Mouse (Mus musculus) intestine, embryonic 16.5 days (tissue): ENCODE data around the gene Magi2. TPM values are rescaled to one million over a fixed set of nuclear protein-coding genes. Genes with fewer than 3 reads are reported as not detected.

Experiments used
- ATAC-seq: fragments of 200-750 bp; cut with Nextera tagmentation; 2 replicates; pipeline ENCODE4 v1.8.0; 2017; ENCODE audit warnings: moderate TSS enrichment, moderate library complexity
- H3K27ac ChIP-seq: fragments of 300-500 bp; sonication (generic); 2 replicates; pipeline ENCODE4 v1.5.1; 2014; ENCODE audit warnings: mild to moderate bottlenecking, low read length
- H3K27me3 ChIP-seq: fragments of 300-500 bp; sonication (generic); replicated peaks from 2 replicates; pipeline ENCODE4 v1.6.1; 2014; ENCODE audit warnings: low read length, control low read depth, mixed read lengths; ENCODE audit not compliant: control insufficient read depth, insufficient read depth
- H3K36me3 ChIP-seq: fragments of 300-500 bp; sonication (generic); 2 replicates; pipeline ENCODE4 v1.6.1; 2014; ENCODE audit warnings: low read length, control low read depth; ENCODE audit not compliant: control insufficient read depth, insufficient read depth
- H3K4me1 ChIP-seq: fragments of 300-500 bp; sonication (generic); 2 replicates; pipeline ENCODE4 v1.6.1; 2014; ENCODE audit warnings: low read length, control low read depth, mixed read lengths; ENCODE audit not compliant: control insufficient read depth, insufficient read depth
- H3K4me2 ChIP-seq: fragments of 300-500 bp; sonication (generic); 2 replicates; pipeline ENCODE4 v1.6.1; 2014; ENCODE audit warnings: low read depth, low read length, control low read depth
- H3K4me3 ChIP-seq: fragments of 300-500 bp; sonication (generic); 2 replicates; pipeline ENCODE4 v1.5.1; 2014; ENCODE audit warnings: mild to moderate bottlenecking, low read length
- H3K9ac ChIP-seq: fragments of 300-500 bp; sonication (generic); 2 replicates; pipeline ENCODE4 v1.6.1; 2014; ENCODE audit warnings: low read depth, low read length
- H3K9me3 ChIP-seq: fragments of 300-500 bp; sonication (generic); 2 replicates; pipeline ENCODE4 v1.6.1; 2016; ENCODE audit warnings: low read length, control low read depth; ENCODE audit not compliant: control insufficient read depth
- WGBS: fragments of 180-500 bp; shearing (Covaris S2); extraction: QIAGEN DNeasy Blood & Tissue Kit; methylation state at CpG from one replicate; pipeline ENCODE4 v1.1.7; 2014; 5-methylcytosine and 5-hydroxymethylcytosine counted together
- polyA plus RNA-seq: library from polyadenylated mRNA; unstranded; fragments of >200 nt; fragmentation: Nextera tagmentation; extraction: Ambion mirVana; gene quantifications from 2 replicates; pipeline ENCODE4 v1.2.1, GENCODE M21; 2015

Magi2 gene
- polyA plus RNA-seq, 1 experiment from 2014 or later = 3.0 TPM

DNA sequence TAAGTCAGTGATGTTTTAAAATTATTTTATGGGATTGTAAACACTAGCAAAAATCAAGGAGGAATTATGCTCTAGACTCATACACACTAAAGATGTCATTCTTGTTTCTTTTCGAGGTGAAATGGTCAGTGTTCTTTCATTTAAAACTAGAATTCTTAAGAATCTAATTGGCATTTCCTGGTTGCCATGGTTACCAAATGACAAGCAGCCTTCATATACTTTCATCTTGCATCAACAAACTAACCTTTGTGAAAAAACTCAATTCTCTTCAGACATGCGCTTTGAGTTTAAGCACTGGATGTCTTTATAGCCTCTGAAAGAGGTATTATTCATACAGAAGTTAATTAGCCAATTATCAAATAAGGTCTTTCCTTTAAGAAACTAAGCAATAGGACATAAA lies 830.0 kb downstream of the Magi2 start:
- Histone ChIP-seq H3K36me3 (no peaks in the 10 kb centered on the region), H3K9me3 (no peaks in the 10 kb centered on the region), H3K4me2 (no peak overlapping the region), H3K27me3 (no peaks in the 10 kb centered on the region), H3K27ac (no peak overlapping the region), H3K4me1 (no peaks in the 10 kb centered on the region), H3K4me3 (no peak overlapping the region), H3K9ac (no peak overlapping the region)
- ATAC-seq = no peak
- 76% methylated on average over 2 of the region's 2 CpGs for WGBS

DNA sequence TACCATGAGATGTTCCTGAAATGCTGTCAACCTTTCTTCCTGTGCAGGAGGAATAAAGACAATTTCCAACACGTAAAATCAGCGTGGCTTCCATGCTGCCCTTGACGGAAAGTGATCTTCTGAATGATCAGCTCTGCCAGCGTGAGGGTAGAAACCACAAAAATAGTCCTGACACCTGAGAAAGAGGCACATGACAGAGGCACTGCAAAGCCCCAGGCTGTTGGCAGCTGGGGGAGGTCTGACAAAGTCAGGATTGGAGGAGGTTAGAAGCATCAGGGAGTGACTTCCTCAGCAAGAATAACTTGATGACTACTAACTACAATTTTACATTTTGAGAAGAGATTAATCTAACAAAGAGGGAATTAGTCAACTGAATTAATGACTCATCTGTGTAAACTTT lies 835.2 kb downstream of the Magi2 start:
- WGBS = 84% methylated on average over 4 of the region's 4 CpGs

DNA sequence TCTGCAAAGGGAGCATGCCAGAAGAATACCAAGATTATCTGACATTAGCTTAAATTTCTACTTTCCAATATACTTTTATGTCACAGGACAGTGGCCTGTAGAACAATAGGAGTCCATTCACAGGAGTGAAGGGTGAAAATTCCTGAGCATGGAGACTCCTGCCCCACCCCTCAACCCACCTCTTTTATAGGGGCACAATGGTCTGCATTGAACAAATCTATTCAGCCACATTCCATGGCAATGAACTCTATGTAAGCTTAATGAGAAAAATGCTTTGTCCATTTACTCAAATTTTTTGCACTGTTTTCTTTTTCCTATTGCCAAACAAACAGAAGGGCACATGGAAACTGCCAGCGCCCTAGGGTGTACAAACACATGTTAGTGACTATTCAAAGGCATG lies 838.2 kb downstream of the Magi2 start:
- H3K9me3 ChIP-seq = no peaks in the 10 kb centered on the region
- WGBS = 85% methylated on average over 1 of the region's 1 CpGs

More for the DNA sequence above, 835.2 kb downstream of the Magi2 start:
- no peak for ATAC-seq
- no peak overlapping the region for H3K4me2 ChIP-seq
- no peaks in the 10 kb centered on the region for H3K4me1 ChIP-seq
- no peak overlapping the region for H3K4me3 ChIP-seq
- no peaks in the 10 kb centered on the region for H3K36me3 ChIP-seq
- H3K9ac ChIP-seq = no peak overlapping the region
- no peaks in the 10 kb centered on the region for H3K27me3 ChIP-seq
- H3K27ac ChIP-seq = no peak overlapping the region
- no peaks in the 10 kb centered on the region for H3K9me3 ChIP-seq

DNA sequence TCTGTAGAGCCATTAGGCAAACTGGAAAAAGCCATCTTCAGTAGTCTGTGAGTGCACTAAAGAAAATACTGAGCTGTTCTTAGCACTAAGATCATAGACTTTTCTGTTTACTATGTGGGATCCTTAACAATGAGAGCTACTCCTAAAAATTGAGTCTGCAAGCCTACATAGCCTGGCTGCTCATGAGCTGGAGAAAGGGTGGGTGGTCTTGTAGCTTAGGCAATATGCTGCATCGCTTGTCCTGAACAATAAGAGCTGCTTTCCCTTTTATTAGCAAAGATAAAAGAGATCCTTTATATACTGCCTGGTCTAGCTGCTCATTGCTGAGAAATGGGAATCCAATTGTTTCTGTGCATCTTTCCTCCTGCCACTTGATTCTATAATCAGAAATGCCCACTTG lies 841.7 kb downstream of the Magi2 start:
- Histone ChIP-seq H3K4me1 (no peaks in the 10 kb centered on the region), H3K9me3 (no peaks in the 10 kb centered on the region), H3K27ac (no peak overlapping the region), H3K27me3 (no peaks in the 10 kb centered on the region), H3K36me3 (no peaks in the 10 kb centered on the region), H3K9ac (no peak overlapping the region), H3K4me3 (no peak overlapping the region), H3K4me2 (no peak overlapping the region)
- WGBS = 82% methylated on average over 1 of the region's 1 CpGs
- no peak for ATAC-seq

More for the DNA sequence above, 838.2 kb downstream of the Magi2 start:
- no peak overlapping the region for H3K4me3 ChIP-seq
- no peak overlapping the region for H3K9ac ChIP-seq
- no peak overlapping the region for H3K27ac ChIP-seq
- no peaks in the 10 kb centered on the region for H3K4me1 ChIP-seq
- ATAC-seq = no peak
- no peaks in the 10 kb centered on the region for H3K27me3 ChIP-seq
- H3K36me3 ChIP-seq = no peaks in the 10 kb centered on the region
- no peak overlapping the region for H3K4me2 ChIP-seq

DNA sequence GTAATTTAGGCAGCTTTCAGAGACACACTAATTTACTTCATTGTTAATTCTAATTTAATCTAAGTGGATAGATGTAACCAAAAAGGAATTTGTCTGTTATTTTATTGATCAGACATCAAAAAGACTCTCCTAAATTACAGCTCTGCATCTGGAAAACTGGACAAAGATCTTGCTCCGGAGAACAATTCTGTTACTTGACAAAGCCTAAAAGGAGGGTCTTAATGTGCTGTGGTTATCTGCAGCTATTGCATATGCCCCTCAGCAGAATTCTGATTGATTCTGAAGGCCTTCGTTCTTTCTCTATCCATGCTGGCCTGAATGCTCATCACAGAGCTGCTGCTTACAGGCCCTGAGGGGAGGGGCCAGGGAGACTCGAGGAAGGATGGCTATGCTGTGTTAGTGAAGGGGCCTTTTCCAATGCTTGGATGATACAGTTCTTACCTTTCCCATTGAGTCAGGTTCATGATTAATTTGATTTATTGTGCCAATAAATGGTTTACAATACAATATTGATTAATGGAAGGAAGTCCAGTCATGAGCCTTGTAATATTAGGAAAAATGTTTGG lies 842.2 kb downstream of the Magi2 start:
- Histone ChIP-seq H3K36me3 (no peaks in the 10 kb centered on the region), H3K27me3 (no peaks in the 10 kb centered on the region), H3K4me1 (no peaks in the 10 kb centered on the region), H3K27ac (no peak overlapping the region), H3K9ac (no peak overlapping the region), H3K4me3 (no peak overlapping the region), H3K4me2 (no peak overlapping the region), H3K9me3 (no peaks in the 10 kb centered on the region)
- ATAC-seq = no peak
- WGBS = 58% methylated on average over 3 of the region's 3 CpGs

DNA sequence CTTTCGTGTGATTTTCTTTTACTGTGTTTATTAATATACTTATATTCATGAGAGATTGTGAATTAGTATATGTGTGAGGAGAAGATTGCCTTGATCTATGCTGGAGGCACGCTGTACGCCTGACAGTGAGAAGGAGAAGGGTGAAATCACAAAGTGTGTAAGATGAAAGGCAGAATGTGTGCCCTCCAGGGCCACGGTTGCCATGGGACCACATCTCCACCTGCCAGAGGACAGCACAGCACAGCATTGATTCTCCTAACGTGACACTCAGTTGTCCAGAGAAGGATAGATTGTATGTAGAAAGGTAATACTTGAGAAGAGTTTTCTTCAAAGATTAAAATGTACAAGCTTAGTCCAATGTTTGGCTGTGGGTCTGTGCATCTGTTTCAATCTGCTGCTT lies 847.3 kb downstream of the Magi2 start:
- no peak for ATAC-seq
- whole genome bisulfite sequencing = 87% methylated on average over 5 of the region's 5 CpGs

DNA sequence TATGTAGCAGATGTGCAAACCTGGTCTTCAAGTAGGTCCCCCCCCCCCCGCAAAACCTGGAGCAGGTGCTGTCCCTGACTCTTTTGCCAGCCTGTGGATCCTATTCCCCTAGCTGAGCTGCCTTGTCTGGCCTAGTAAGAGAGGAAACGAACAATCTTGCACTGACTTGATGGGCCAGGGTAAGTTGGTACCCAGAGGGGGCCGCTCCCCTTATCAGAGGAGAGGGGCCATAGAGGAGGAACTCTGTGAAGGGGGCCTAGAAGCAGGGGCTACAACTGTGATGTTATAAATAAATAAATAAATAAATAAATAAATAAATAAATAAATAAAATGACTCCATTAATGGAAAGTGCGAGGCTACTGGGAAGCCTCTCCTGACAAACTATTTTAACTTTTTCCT lies 848.0 kb downstream of the Magi2 start:
- 89% methylated on average over 4 of the region's 4 CpGs for WGBS
- Histone ChIP-seq H3K9me3 (no peaks in the 10 kb centered on the region), H3K4me2 (no peak overlapping the region), H3K27me3 (no peaks in the 10 kb centered on the region), H3K4me1 (no peaks in the 10 kb centered on the region), H3K4me3 (no peak overlapping the region), H3K27ac (no peak overlapping the region), H3K36me3 (no peaks in the 10 kb centered on the region), H3K9ac (no peak overlapping the region)
- ATAC-seq = no peak

More for the DNA sequence above, 847.3 kb downstream of the Magi2 start:
- no peak overlapping the region for H3K4me2 ChIP-seq
- no peaks in the 10 kb centered on the region for H3K27me3 ChIP-seq
- no peaks in the 10 kb centered on the region for H3K4me1 ChIP-seq
- no peak overlapping the region for H3K9ac ChIP-seq
- H3K4me3 ChIP-seq = no peak overlapping the region
- H3K9me3 ChIP-seq = no peaks in the 10 kb centered on the region
- no peak overlapping the region for H3K27ac ChIP-seq
- H3K36me3 ChIP-seq = no peaks in the 10 kb centered on the region

DNA sequence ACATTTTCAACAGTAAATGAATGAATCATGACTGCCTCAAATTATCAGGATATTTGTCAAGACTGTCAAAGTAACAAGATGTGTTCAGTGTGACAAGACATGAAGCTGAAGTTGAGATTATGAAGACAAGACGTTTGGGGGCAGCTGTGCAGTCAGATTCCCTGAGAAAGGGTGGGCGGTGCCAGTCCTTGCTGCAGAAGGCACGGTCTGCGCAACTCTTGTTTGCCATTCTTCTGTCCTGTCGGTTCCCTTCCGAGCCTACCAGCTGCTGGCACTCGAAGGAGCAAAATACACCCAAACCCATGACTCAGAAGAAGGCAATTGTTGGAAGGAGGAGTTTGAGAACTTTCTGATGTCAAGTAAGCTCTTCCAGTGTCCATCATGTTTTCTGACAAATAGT lies 852.1 kb downstream of the Magi2 start:
- H3K27ac ChIP-seq = no peak overlapping the region
- WGBS = 80% methylated on average over 7 of the region's 7 CpGs
- no peak overlapping the region for H3K9ac ChIP-seq
- H3K4me1 ChIP-seq = no peaks in the 10 kb centered on the region
- no peaks in the 10 kb centered on the region for H3K9me3 ChIP-seq
- H3K36me3 ChIP-seq = no peaks in the 10 kb centered on the region
- H3K27me3 ChIP-seq = no peaks in the 10 kb centered on the region
- H3K4me3 ChIP-seq = no peak overlapping the region
- no peak for ATAC-seq
- no peak overlapping the region for H3K4me2 ChIP-seq

DNA sequence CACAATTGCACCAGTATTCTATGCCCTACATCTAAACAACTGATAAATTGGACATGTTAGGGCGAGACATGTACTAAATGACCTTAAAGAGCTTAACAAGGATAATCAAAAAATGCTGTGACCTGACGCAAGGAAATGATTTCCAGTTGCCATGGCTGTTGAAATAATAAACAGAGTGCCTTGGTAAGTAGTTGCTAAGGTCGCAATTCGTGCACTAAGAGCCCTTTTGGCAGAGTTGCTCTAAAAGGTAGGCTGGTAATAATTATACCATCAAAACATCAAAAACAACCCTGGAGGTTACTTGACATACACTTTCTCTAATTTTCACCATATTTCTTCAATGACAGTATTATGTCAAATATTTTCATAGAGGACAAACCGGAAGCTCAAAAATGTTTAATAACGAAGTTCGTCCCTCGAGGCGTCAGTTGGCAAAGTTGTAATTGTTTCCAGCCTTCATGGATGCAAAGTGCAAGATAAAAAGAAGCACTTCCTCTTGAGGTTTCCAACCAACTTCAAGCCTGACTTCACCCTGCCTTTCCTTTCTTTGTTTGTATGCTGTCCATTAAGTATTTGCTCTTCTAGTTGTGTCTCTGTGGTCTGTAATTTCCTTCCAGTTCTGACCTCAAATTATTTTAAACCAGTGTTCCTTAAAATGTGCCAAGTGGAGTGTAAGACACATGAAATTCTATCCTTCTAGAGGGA lies 853.9 kb downstream of the Magi2 start:
- WGBS = 83% methylated on average over 9 of the region's 9 CpGs

DNA sequence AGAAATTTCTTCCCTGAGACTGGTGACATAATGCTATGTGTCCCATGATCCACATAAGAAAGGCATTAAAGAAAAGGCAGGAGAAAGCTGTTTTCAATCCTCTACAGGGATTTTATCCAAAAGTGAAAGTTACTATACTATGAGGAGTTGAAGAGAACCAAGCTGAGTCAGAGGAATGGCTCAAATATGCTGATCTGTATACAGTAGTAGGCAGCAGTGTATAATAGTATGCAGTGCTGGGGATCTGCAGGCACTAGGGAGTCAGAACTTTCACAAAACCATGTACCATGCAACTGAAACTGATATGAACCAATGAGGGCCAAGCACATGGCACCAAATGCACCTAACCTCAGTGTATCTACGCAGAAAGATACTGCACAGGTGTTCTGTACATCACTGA lies 855.5 kb downstream of the Magi2 start:
- ATAC-seq = no peak
- Histone ChIP-seq H3K27ac (no peak overlapping the region), H3K9ac (no peak overlapping the region), H3K9me3 (no peaks in the 10 kb centered on the region), H3K4me2 (no peak overlapping the region), H3K4me1 (no peaks in the 10 kb centered on the region), H3K36me3 (no peaks in the 10 kb centered on the region), H3K4me3 (no peak overlapping the region), H3K27me3 (no peaks in the 10 kb centered on the region)
- WGBS = 90% methylated on average over 1 of the region's 1 CpGs

More for the DNA sequence above, 853.9 kb downstream of the Magi2 start:
- Histone ChIP-seq H3K27me3 (no peaks in the 10 kb centered on the region), H3K9ac (no peak overlapping the region), H3K4me3 (no peak overlapping the region), H3K9me3 (no peaks in the 10 kb centered on the region), H3K4me2 (no peak overlapping the region), H3K4me1 (no peaks in the 10 kb centered on the region), H3K27ac (no peak overlapping the region), H3K36me3 (no peaks in the 10 kb centered on the region)
- ATAC-seq = no peak
